Mouse (Mus musculus) ES-E14 (cell line): ENCODE data around the gene E030018B13Rik. TPM values are rescaled to one million over a fixed set of nuclear protein-coding genes. Genes with fewer than 3 reads are reported as not detected.

Experiments
- DNase-seq: peaks from one replicate; pipeline ENCODE4 v3.0.0-alpha.2; 2013; ENCODE audit warnings: low read depth, low spot score
- H3K27ac ChIP-seq: 2 replicates; pipeline ENCODE4 v1.5.1; 2012; ENCODE audit warnings: low read depth, mild to moderate bottlenecking, low read length, moderate library complexity, mixed read lengths; ENCODE audit not compliant: poor library complexity, insufficient read depth, severe bottlenecking
- H3K36me3 ChIP-seq: 2 replicates; pipeline ENCODE4 v1.6.1; 2012; ENCODE audit warnings: mild to moderate bottlenecking, low read length, moderate library complexity, mixed read lengths; ENCODE audit not compliant: control insufficient read depth, poor library complexity, insufficient read depth, severe bottlenecking
- H3K4me1 ChIP-seq, 2 experiments: fragments of 150-350 bp in 1 of 2; sonication (generic) in 1 of 2; 2 replicates each; pipeline ENCODE4 v1.6.1; 2012; ENCODE audit warnings: low read length in 2 of 2, mild to moderate bottlenecking in 1 of 2, mixed read lengths in 1 of 2; ENCODE audit not compliant: control insufficient read depth in 2 of 2, insufficient read depth in 2 of 2, poor library complexity in 1 of 2
- H3K4me3 ChIP-seq, 2 experiments: fragments of 150-350 bp in 1 of 2; sonication (generic) in 1 of 2; 2 replicates each; pipeline ENCODE4 v1.5.1; 2012; ENCODE audit warnings: low read length in 2 of 2, low read depth in 1 of 2, mild to moderate bottlenecking in 1 of 2, mixed read lengths in 1 of 2; ENCODE audit not compliant: insufficient read depth in 1 of 2, poor library complexity in 1 of 2, severe bottlenecking in 1 of 2
- H3K9ac ChIP-seq: 2 replicates; pipeline ENCODE4 v1.6.1; 2012; ENCODE audit warnings: low read depth, mild to moderate bottlenecking, low read length, mixed read lengths; ENCODE audit not compliant: poor library complexity, insufficient read depth, severe bottlenecking
- H3K9me3 ChIP-seq: fragments of 150-350 bp; sonication (generic); 2 replicates; pipeline ENCODE4 v1.6.1; 2012; ENCODE audit warnings: low read depth, mild to moderate bottlenecking, low read length; ENCODE audit not compliant: control insufficient read depth, insufficient read depth
- CHD2 ChIP-seq: IDR thresholded peaks from 2 replicates; pipeline ENCODE4 v1.6.1; 2014; ENCODE audit warnings: mild to moderate bottlenecking, low read depth, low read length, inconsistent platforms
- HCFC1 ChIP-seq: IDR thresholded peaks from 2 replicates; pipeline ENCODE4 v1.6.1; 2012; ENCODE audit warnings: low read length, inconsistent platforms, borderline replicate concordance; ENCODE audit not compliant: insufficient read depth
- MAFK ChIP-seq: IDR thresholded peaks from 2 replicates; pipeline ENCODE4 v1.6.1; 2014; ENCODE audit warnings: mild to moderate bottlenecking, low read depth, low read length, inconsistent platforms; ENCODE audit not compliant: insufficient read depth
- ZC3H11A ChIP-seq: IDR thresholded peaks from 2 replicates; pipeline ENCODE4 v1.6.1; 2012; ENCODE audit warnings: low read depth, mild to moderate bottlenecking, inconsistent platforms, low read length, borderline replicate concordance
- ZNF384 ChIP-seq: IDR thresholded peaks from 2 replicates; pipeline ENCODE4 v1.6.1; 2012; ENCODE audit warnings: low read depth, low read length, inconsistent platforms
- in situ Hi-C, 2 experiments: fragments of 600-800 bp; cut with MboI; formaldehyde crosslinking; loops; one replicate each; pipeline ENCODE4 v1.15.1; 2025; ENCODE audit warnings: low sequenced_read_pairs in 2 of 2, inconsistent platforms in 1 of 2; ENCODE audit not compliant: unreplicated experiment in 2 of 2
- total RNA-seq: library from RNA; depleted of rRNA; stranded (reverse); fragments of 300-350 nt; gene quantifications from 2 replicates; pipeline ENCODE4 v1.2.3, GENCODE M21; 2012

The E030018B13Rik gene
- total RNA-seq, 1 experiment: not detected

DNA sequence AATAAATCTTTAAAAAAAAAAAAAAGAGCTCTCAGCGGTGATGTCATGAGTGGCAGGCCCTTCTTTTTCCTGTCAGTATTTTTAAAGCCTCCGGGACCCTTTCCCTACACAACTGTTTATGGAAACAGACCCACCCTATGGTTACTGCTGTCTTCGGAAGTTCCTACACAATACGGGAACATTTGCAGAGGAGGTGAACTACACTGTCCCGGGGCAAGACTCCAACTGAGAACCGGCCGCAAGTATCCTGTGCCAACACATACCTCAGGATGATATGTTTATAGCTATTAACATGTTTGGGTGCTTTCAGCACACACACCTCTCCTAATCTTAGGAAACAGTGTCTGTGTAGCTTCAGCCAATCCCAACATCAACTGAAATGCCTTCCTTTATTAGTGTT lies 31.6 kb upstream of the E030018B13Rik start:
- no peak for DNase-seq
- H3K27ac ChIP-seq: no peak overlapping the region
- H3K36me3 ChIP-seq: peaks cover 2% of the 10 kb centered on the region; the same call in 1 of the 2 replicates
- no peak overlapping the region for H3K4me3 ChIP-seq
- H3K9ac ChIP-seq: no peak overlapping the region
- TF ChIP-seq HCFC1 (no peak), MAFK (no peak), ZNF384 (no peak), ZC3H11A (no peak), CHD2 (no peak)
- in situ Hi-C loops: no loop called here
- H3K4me1 ChIP-seq: peaks cover 11 to 29% of the 10 kb centered on the region in 2 experiments; a peak in 3 of 4 replicates
- no peaks in the 10 kb centered on the region for H3K9me3 ChIP-seq

DNA sequence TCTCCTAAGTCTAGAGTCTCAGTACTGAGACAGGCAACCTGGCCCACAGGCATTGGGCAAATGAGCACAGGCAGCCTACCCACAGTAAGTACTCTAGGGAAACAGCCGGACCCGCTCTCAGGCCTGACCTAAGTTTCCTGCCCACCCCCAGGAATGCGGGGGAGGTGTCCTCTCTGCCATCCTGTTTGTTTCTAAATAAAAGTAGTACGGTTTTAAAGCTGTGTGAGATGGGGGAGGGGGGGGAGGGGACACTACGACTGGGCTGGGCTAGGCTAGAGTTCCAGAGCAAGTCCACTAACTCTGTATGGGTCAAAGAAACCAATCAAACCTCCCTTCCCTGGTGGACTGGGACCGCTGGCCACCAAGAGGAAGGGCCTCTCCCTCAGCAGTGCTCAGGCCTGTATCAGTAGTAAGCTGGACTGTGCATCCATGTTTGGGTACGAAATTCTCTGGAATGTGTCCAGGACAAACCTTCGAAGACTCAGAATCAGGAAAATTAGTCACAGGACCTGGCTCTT lies 29.6 kb upstream of the E030018B13Rik start:
- Histone ChIP-seq H3K4me1 (peaks cover 12 to 42% of the 10 kb centered on the region in 2 experiments; a peak in 3 of 4 replicates), H3K36me3 (peaks cover 14% of the 10 kb centered on the region; the same call in 1 of the 2 replicates), H3K9me3 (no peaks in the 10 kb centered on the region), H3K4me3 (no peak overlapping the region), H3K9ac (no peak overlapping the region), H3K27ac (no peak overlapping the region)
- no peak for DNase-seq
- in situ Hi-C loops: no loop called here
- TF ChIP-seq CHD2 (no peak), MAFK (no peak), ZNF384 (no peak), ZC3H11A (no peak), HCFC1 (no peak)

DNA sequence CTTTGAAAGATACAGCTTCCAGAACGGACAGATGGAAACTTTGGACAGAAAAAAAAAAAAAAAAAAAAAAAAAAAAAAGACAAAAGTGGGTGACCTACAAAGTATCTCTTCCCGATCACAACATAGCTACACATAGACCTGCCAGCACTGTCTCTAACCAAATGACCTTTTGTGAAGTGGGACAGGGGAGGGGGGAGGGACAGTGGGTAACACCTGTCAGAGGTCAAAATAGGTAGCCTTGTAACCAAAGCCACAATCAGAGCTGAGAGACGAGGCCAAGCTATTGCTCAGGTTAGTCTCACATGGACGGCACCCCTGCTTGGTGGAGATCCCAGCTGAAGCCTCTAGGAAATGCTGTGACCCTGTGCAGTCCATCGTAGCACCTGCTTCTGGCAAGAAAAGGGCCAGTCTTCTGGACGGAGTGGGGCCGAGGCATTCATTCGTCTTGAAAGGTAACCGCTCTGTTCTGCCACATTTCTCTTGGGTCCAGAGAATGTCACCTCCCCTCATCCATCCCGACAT lies 29.0 kb upstream of the E030018B13Rik start:
- TF ChIP-seq ZC3H11A: no peak
- peak; percentile 65; the same call in 1 of the 2 replicates for TF ChIP-seq ZNF384
- peaks cover 13 to 42% of the 10 kb centered on the region in 2 experiments; a peak in 3 of 4 replicates for H3K4me1 ChIP-seq
- H3K9me3 ChIP-seq: no peaks in the 10 kb centered on the region
- H3K9ac ChIP-seq: no peak overlapping the region
- H3K4me3 ChIP-seq: no peak overlapping the region
- H3K36me3 ChIP-seq: peaks cover 14% of the 10 kb centered on the region; the same call in 1 of the 2 replicates
- no peak for DNase-seq
- in situ Hi-C loops: no loop called here
- H3K27ac ChIP-seq: no peak overlapping the region

DNA sequence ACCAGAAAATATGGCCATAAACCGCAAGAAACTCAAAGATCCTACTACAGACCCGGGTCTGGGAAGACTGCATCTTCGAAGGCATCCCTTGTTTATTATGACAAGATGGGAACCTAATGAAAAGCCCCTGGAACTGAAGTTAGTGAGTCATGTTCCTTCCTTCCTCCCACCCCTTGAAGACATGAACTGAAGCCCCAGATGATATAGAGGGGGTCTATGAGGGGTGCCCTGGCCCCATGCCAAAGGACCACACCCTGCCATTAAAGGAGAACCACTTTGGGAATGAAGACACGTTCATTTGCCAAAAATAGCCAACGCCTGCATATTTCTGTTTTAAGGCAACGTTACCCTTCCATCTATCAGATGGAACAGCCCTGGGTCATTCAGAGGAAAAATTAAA lies 28.0 kb upstream of the E030018B13Rik start:
- no peaks in the 10 kb centered on the region for H3K9me3 ChIP-seq
- peaks cover 14% of the 10 kb centered on the region; the same call in 1 of the 2 replicates for H3K36me3 ChIP-seq
- H3K4me3 ChIP-seq: no peak overlapping the region
- DNase-seq: no peak
- H3K4me1 ChIP-seq: peaks cover 13 to 45% of the 10 kb centered on the region in 2 experiments; a peak in 3 of 4 replicates
- peak overlapping the region; percentile 24; the same call in 1 of the 2 replicates for H3K27ac ChIP-seq
- no peak for TF ChIP-seq ZNF384
- no peak for TF ChIP-seq MAFK
- TF ChIP-seq CHD2: no peak
- TF ChIP-seq HCFC1: no peak
- no peak for TF ChIP-seq ZC3H11A
- no peak overlapping the region for H3K9ac ChIP-seq
- in situ Hi-C loops: no loop called here
